Mouse (Mus musculus) embryo, embryonic 10.5 days (tissue): ENCODE results near the gene Heyl.
"Not testable (repeated sequence)": the region's sequence is repeated elsewhere in the genome, so short reads cannot be mapped to it uniquely, and the experiment has no call there.

Source experiments
- DNase-seq: peaks from one replicate; pipeline ENCODE4 v3.0.0-alpha.2; 2015; ENCODE audit warnings: low spot score

Heyl gene

DNA sequence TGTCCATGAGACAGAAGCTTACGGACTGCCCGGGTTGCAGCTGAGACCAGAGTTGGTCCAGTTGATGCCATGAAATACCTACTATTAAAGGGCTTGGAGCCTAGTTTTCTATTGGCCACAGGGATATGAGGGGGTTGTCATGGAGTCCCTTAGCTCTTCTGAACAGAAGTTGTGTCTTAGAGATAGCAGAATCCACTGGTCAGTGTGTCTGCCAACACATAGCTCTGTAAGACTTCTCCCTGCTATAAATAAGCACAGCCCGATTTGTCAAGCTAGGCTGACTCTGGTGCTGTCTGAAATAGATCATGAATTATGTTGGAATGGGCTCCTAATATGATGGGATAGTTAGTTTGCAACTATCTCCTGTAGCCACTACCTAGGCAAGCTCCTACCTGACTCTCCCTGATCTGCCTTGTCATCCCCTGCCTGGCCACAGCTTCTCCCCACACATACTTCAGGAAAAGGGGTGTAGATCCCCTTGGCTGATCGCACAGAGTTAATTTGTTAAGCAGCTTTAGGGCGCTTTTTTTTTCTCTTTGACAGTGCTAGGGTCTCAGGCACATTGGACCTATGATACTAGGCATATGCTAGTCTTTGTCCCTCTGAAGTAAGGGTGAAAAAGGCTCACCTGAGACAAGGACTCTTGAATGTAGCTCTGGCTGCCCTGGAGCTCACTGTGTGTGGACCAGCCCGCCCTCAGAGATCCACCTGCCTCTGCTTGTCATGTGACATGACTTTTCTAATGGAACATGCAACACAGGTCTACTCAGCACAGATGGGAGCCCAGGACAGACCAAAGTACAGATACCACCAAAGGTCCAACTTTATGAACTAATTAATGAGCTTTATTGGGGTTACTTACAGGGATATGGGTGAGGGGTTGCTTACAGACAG lies 51.6 kb downstream of the Heyl start:
- DNase-seq, result no peak

DNA sequence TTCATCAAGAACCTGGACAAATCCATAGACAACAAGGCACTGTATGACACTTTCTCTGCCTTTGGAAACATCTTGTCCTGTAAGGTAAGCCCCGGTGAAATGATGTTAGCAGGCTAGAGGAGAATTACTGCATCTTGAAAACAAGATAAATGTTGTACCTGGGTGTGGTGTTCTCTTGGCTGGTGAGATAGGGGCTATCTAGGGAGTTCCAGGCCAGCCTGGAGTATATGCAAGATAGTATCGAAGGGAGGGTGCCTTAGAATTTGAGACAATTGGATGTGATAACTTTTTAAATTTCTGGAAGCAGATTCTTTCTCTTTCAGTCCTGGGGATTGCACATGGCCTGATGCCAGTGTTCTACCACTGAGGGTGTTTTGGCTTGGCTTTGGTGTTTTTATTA lies 53.4 kb downstream of the Heyl start:
- no peak for DNase-seq

DNA sequence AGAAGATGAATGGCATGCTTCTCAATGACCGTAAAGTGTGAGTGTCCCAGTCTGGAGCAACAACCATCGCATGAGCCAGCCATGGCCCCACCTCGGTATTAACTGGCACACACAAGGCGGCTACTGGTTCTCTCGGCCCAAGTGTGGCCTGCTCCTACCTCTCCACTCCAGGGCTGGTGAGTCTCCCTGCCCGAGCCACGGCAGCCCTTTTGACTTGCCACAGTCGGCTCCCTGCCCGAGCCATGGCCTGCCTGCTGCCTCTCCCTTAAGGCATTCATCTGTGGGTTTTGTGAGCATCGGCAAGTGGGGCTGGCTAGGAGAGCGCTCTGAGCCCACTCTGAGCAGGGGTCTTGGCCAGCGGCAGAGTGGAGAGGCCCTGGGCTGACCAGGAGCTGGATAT lies 55.7 kb downstream of the Heyl start:
- DNase-seq, result no peak

DNA sequence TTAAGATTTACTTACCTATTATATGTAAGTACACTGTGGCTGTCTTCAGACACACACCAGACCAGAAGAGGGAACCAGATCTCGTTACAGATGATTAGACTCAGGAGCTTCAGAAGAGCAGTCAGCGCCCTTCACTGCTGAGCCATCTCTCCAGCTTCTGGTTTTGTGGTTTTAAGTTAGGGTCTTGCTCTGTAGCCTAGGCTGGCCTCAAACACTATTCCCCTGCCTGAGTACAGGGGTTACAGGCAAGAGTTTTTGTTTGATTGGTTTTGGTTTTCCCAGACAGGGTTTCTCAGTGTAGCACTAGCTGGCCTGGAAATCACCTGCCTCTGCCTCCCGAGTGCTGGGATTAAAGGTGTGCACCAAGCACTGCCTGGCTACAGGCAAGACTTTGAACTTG lies 59.0 kb downstream of the Heyl start:
- no peak for DNase-seq

DNA sequence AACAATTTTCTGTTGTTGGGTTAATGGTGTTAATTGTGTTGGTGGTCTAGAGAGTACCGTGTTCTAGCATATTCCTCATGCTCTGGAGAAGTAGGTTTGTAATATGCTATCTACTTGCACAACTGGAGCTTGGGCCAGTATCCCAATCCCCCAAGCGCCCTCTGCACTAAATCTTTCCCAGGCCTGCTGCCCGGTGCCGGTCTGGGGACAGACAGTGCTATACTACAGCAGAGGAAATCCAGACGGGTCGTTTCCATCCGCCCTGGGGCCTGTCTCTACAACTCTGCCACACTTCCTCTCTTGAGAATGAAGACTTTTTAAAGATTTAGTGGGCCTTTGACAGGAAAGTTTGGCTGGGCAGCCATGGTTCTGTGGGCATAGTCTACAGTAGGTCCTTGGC lies 59.6 kb downstream of the Heyl start:
- DNase-seq, result no peak

DNA sequence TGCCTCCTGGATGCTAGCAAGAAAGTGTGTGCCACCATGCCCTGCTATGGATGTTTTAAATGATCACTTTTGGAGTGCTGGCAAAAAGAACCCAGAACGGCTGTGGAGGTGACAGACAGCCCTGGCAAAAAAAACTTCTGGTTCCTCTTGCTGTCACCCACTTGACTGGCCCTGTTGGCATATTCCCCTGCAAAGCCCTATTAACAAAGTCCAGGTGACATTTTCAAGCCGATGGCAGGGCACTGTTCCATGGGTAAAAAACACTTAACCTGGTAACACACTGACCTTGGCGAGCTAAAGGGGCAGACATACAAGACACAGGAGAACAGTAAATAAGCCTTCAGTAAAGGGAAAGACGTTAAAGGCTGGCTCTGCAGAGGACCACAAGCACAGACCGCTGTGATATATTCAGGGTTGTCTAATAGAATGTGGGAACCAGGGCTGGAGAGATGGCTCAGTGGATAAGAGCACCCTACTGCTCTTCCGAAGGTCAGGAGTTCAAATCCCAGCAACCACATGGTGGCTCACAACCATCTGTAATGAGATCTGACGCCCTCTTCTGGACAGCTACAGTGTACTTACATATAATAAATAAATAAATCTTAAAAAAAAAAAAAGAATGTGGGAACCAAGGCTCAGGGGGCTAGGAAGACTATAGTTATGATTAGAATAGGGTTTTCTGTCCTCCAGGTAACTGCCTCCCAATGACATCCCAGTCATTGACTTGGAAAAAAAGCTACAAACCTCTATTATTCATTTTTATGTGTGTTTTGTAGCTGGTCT lies 60.5 kb downstream of the Heyl start:
- DNase-seq, result no peak

DNA sequence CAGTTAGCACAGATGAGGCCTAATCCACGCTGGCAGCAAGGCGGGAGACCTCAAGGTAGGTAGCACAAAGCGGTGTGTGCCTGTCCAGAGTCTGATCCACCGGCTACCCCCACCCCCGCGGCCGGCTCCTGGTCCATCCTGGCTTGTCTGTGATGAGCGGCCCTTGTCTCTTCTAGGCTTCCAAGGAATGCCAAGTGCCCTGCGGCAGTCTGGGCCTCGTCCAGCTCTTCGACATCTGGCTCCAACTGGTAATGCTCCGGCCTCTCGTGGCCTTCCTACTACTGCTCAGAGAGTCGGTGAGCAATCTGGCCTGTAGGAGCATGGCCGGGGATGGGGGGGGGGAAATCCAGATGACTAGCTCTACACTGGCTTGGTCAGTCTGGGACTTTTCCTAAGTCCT lies 61.7 kb downstream of the Heyl start:
- DNase-seq, result not testable (repeated sequence)

DNA sequence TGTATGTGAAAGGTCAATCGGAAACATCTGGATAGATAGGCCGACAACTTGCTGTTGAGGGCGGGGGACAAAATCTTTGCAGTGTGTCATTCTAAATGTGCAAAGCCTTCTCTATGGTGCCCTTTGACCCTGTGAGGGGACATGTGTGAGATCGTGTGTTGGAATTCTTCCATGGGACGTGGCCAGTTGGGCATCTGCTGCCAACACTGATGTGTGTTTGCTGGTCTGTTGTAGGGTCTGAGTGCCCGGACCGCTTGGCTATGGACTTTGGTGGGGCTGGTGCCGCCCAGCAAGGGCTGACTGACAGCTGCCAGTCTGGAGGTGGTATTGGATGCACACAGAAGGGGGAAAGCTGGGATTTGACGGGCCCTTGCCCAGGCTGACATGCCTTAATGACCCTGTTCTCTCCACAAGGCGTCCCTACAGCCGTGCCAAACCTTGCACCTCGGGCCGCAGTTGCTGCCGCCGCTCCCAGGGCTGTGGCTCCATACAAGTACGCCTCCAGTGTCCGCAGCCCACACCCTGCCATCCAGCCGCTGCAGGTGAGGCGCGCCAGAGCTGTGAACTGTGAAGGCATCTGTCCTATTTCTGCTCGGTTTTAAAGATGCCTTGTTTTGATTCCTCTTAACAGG lies 62.3 kb downstream of the Heyl start:
- DNase-seq, result no peak

DNA sequence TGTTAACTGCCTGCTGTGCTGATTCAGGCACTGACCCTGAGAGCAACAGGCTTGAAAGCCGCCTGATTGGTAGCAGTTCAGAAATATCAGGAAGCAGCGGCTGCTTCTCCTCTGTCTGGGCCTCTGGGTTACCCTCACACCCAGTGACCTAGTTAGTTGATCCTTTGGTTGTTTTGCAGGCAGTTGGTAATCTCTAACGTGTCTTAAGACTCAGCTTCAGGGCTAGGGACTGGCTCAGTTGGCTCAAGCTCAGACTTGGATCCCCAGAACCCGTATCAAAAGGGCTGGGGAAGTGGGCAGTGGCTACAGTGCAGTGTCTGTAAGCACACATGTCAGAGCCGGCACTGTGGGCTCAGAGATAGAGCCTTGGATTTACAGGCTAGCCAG lies 62.8 kb downstream of the Heyl start:
- no peak for DNase-seq

DNA sequence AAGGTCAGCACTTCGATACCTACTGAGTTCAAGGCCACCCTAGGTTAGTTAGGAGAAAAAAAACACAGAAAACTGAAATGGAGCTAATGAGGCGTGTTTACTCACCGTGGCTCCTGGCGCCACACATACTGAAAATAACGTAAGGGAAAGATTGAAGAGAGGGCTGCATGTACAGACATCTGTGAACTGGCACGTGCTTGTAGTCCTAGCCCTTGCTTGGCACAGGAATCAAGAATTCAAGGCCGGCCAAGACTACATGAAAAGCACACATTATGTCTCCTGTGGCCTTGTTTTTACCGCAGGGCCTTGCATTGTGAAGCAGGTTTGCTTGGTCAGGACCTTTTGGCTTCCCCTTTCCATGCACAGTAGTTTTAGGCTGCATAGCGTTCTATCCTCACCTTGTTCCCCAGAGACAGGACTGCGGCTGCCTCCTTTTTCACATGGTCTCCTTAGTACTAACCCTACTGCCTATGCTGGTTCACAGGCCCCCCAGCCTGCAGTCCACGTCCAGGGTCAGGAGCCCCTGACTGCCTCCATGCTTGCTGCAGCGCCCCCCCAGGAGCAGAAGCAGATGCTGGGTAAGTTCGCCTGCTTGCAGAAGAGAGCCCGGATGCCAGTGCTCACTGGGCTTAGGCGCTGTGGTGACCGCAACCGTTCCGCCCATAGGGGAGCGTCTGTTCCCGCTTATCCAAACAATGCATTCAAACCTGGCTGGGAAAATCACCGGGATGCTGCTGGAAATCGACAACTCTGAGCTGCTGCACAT lies 64.0 kb downstream of the Heyl start:
- no peak for DNase-seq

DNA sequence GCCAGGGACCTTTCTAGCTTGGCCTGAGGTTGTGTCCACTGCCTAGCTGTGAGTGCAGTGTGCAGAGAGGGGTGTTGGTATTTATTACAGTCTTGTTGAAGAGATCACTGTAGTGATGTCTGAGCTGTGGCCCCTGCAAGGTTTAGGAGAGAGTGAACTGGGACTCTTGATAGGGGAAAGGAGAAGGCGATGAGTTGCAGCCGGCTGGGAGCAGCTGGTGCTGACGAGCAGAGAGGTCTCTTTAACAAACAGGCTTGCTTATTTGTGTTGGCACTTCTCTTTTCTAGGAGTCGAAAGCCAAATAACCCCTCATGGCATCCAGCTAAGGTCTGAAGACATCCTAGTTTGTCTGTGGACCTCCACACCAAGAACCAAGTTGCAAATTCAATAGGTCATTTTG lies 64.9 kb downstream of the Heyl start:
- no peak for DNase-seq

DNA sequence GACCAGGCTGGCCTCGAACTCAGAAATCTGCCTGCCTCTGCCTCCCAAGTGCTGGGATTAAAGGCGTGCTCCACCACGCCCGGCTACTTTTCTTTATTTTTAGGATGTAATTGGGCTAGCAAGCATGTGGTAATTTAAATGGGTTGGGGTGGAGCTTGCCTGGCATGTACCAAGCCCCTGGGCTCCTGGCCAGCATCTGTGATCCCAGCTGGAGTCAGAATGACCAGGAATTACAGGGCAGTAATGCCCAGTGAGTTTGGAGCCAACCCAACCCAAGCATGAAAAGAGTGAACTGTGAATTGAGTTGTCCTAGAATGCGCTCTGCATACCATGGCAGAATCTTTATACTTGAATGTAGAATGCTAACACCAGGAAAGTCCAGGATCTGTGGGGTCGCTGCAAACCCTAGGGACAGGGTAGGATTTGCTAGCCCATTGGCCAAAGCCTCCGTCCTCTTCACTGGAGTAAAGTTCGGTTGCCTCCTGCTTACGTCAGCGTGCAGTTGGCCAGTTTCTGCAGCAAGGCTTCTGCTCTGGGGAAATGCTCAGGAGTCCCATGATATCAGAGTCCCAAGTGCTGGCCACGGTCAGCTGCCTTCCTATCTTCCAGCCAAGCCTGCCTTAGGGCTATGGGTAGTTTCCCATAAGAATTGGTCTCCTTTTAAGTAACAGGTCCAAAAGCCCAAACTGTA lies 65.8 kb downstream of the Heyl start:
- no peak for DNase-seq
